Mouse (Mus musculus) midbrain, embryonic 11.5 days (tissue): ENCODE measurements around the gene Nr2f6. TPM values are rescaled to one million over a fixed set of nuclear protein-coding genes. Genes with fewer than 3 reads are reported as not detected.

Experiments used
- ATAC-seq: fragments of 200-750 bp; cut with Nextera tagmentation; 2 replicates; pipeline ENCODE4 v1.8.0; 2017; ENCODE audit warnings: moderate TSS enrichment, moderate library complexity; ENCODE audit not compliant: low FRiP score
- DNase-seq: peaks from one replicate; pipeline ENCODE4 v3.0.0; 2015; ENCODE audit warnings: low spot score; ENCODE audit errors: missing footprints
- H3K27ac ChIP-seq: fragments of 300-500 bp; sonication (generic); 2 replicates; pipeline ENCODE4 v1.5.1; 2014; ENCODE audit warnings: low read depth, low read length
- H3K27me3 ChIP-seq: fragments of 300-500 bp; sonication (generic); 2 replicates; pipeline ENCODE4 v1.6.1; 2014; ENCODE audit warnings: mild to moderate bottlenecking, low read length, moderate library complexity, mixed read lengths; ENCODE audit not compliant: control insufficient read depth, insufficient read depth
- H3K36me3 ChIP-seq: fragments of 300-500 bp; sonication (generic); 2 replicates; pipeline ENCODE4 v1.6.1; 2014; ENCODE audit warnings: mild to moderate bottlenecking, low read length, moderate library complexity, mixed read lengths; ENCODE audit not compliant: control insufficient read depth, insufficient read depth
- H3K4me1 ChIP-seq: fragments of 300-500 bp; sonication (generic); 2 replicates; pipeline ENCODE4 v1.6.1; 2014; ENCODE audit warnings: low read length; ENCODE audit not compliant: control insufficient read depth, insufficient read depth
- H3K4me2 ChIP-seq: fragments of 300-500 bp; sonication (generic); 2 replicates; pipeline ENCODE4 v1.6.1; 2014; ENCODE audit warnings: mild to moderate bottlenecking, moderate library complexity
- H3K4me3 ChIP-seq: fragments of 300-500 bp; sonication (generic); 2 replicates; pipeline ENCODE4 v1.5.1; 2014; ENCODE audit warnings: low read depth, low read length
- H3K9ac ChIP-seq: fragments of 300-500 bp; sonication (generic); 2 replicates; pipeline ENCODE4 v1.6.1; 2014; ENCODE audit warnings: low read length
- H3K9me3 ChIP-seq: fragments of 300-500 bp; sonication (generic); 2 replicates; pipeline ENCODE4 v1.6.1; 2016; ENCODE audit warnings: low read length; ENCODE audit not compliant: control insufficient read depth
- WGBS: fragments of 180-500 bp; shearing (Covaris S2); extraction: QIAGEN DNeasy Blood & Tissue Kit; methylation state at CpG from one replicate; pipeline ENCODE4 v1.1.7; 2014; 5-methylcytosine and 5-hydroxymethylcytosine counted together
- polyA plus RNA-seq: library from polyadenylated mRNA; unstranded; fragments of >200 nt; fragmentation: Nextera tagmentation; extraction: Ambion mirVana; gene quantifications from 2 replicates; pipeline ENCODE4 v1.2.1, GENCODE M21; 2014

The Nr2f6 gene
- polyA plus RNA-seq, 1 experiment from 2014 or later = 73.0 TPM

GRCm38 (mm10) chr8:71395071-71395470, 13.3 kb upstream of the Nr2f6 start:
- H3K27ac ChIP-seq = no peak overlapping the region
- WGBS = 86% methylated on average over 10 of the region's 10 CpGs
- ATAC-seq (no peak), DNase-seq (no peak)
- H3K9me3 ChIP-seq = no peaks in the 10 kb centered on the region
- no peak overlapping the region for H3K4me2 ChIP-seq
- H3K9ac ChIP-seq = no peak overlapping the region
- no peaks in the 10 kb centered on the region for H3K27me3 ChIP-seq
- H3K36me3 ChIP-seq = no peaks in the 10 kb centered on the region
- no peak overlapping the region for H3K4me3 ChIP-seq
- peaks cover 9% of the 10 kb centered on the region for H3K4me1 ChIP-seq

- DNase-seq (no peak), ATAC-seq (no peak)
- Histone ChIP-seq H3K27ac (no peak overlapping the region), H3K4me2 (no peak overlapping the region), H3K4me1 (peaks cover 9% of the 10 kb centered on the region), H3K27me3 (no peaks in the 10 kb centered on the region), H3K9ac (no peak overlapping the region), H3K36me3 (no peaks in the 10 kb centered on the region), H3K4me3 (no peak overlapping the region), H3K9me3 (no peaks in the 10 kb centered on the region)
- WGBS = 79% methylated on average over 7 of the region's 7 CpGs
Observed at GRCm38 (mm10) chr8:71394481-71394880, 12.7 kb upstream of the Nr2f6 start.

- Histone ChIP-seq H3K27ac (no peak overlapping the region), H3K36me3 (no peaks in the 10 kb centered on the region), H3K9me3 (no peaks in the 10 kb centered on the region), H3K4me1 (peaks cover 9% of the 10 kb centered on the region), H3K4me3 (no peak overlapping the region), H3K27me3 (no peaks in the 10 kb centered on the region), H3K9ac (no peak overlapping the region), H3K4me2 (no peak overlapping the region)
- DNase-seq = no peak
- 4% methylated on average over 3 of the region's 3 CpGs for WGBS
- ATAC-seq = no peak
Observed at GRCm38 (mm10) chr8:71392871-71393270, 11.1 kb upstream of the Nr2f6 start.

- 66% methylated on average over 5 of the region's 5 CpGs for WGBS
- peaks cover 6% of the 10 kb centered on the region for H3K4me1 ChIP-seq
- H3K27me3 ChIP-seq = no peaks in the 10 kb centered on the region
- H3K36me3 ChIP-seq = no peaks in the 10 kb centered on the region
- ATAC-seq (no peak), DNase-seq (no peak)
- no peak overlapping the region for H3K4me2 ChIP-seq
- no peaks in the 10 kb centered on the region for H3K9me3 ChIP-seq
- no peak overlapping the region for H3K27ac ChIP-seq
- no peak overlapping the region for H3K4me3 ChIP-seq
- no peak overlapping the region for H3K9ac ChIP-seq
Observed at GRCm38 (mm10) chr8:71392391-71392790, 10.6 kb upstream of the Nr2f6 start.

DNA sequence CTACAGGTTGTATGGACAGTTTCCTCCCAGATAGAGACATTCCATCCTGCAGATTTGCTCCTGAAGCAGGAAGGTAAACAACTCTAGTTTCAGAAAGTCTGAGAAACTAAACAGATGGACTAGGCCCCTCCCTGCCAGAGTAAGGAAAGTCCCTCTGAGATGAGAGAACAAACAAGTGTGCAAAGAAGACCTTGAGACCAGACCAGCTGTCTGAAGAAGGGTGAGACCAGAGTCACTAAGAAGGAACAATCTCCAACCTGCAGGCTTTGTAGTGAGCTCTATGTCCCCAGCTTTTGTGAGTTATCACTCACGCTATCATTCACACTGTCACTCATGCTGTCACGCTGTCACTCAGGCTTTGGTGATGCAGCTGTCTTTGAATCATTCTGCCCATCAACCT, 9.9 kb upstream of the Nr2f6 start:
- WGBS = 85% methylated on average over 2 of the region's 2 CpGs

GRCm38 (mm10) chr8:71388267-71388666, 6.5 kb upstream of the Nr2f6 start:
- Histone ChIP-seq H3K9me3 (no peaks in the 10 kb centered on the region), H3K36me3 (no peaks in the 10 kb centered on the region), H3K27ac (no peak overlapping the region), H3K4me3 (no peak overlapping the region), H3K27me3 (no peaks in the 10 kb centered on the region), H3K4me1 (peaks cover 6% of the 10 kb centered on the region), H3K9ac (no peak overlapping the region), H3K4me2 (no peak overlapping the region)
- no peak for ATAC-seq
- DNase-seq = no peak
- WGBS = 95% methylated on average over 1 of the region's 1 CpGs

More for the DNA sequence above, 9.9 kb upstream of the Nr2f6 start:
- no peak overlapping the region for H3K4me3 ChIP-seq
- ATAC-seq (no peak), DNase-seq (no peak)
- H3K9ac ChIP-seq = no peak overlapping the region
- H3K4me2 ChIP-seq = no peak overlapping the region
- no peaks in the 10 kb centered on the region for H3K27me3 ChIP-seq
- 0 out of 2 replicates have a peak, but pooled peaks cover 3% of the 10 kb centered on the region for H3K4me1 ChIP-seq
- no peaks in the 10 kb centered on the region for H3K9me3 ChIP-seq
- H3K27ac ChIP-seq = no peak overlapping the region
- H3K36me3 ChIP-seq = no peaks in the 10 kb centered on the region

GRCm38 (mm10) chr8:71385212-71385835, 3.6 kb upstream of the Nr2f6 start:
- H3K4me3 ChIP-seq = no peak overlapping the region
- no peak for DNase-seq
- no peak for ATAC-seq

GRCm38 (mm10) chr8:71383860-71384259, 2.1 kb upstream of the Nr2f6 start:
- DNase-seq (peak; percentile 82), ATAC-seq (no peak)
- H3K4me2 ChIP-seq = no peak overlapping the region
- peaks cover 28% of the 10 kb centered on the region for H3K4me1 ChIP-seq
- H3K36me3 ChIP-seq = no peaks in the 10 kb centered on the region
- H3K9ac ChIP-seq = no peak overlapping the region
- peak overlapping the region; percentile 91 for H3K27ac ChIP-seq
- 35% methylated on average over 3 of the region's 3 CpGs for WGBS
- no peaks in the 10 kb centered on the region for H3K27me3 ChIP-seq
- no peaks in the 10 kb centered on the region for H3K9me3 ChIP-seq
- H3K4me3 ChIP-seq = no peak overlapping the region

More at GRCm38 (mm10) chr8:71385212-71385835, 3.6 kb upstream of the Nr2f6 start:
- H3K9ac ChIP-seq = no peak overlapping the region
- no peaks in the 10 kb centered on the region for H3K36me3 ChIP-seq
- H3K9me3 ChIP-seq = no peaks in the 10 kb centered on the region
- peaks cover 13% of the 10 kb centered on the region for H3K4me1 ChIP-seq
- 77% methylated on average over 12 of the region's 12 CpGs for WGBS
- H3K27me3 ChIP-seq = no peaks in the 10 kb centered on the region
- no peak overlapping the region for H3K27ac ChIP-seq
- H3K4me2 ChIP-seq = no peak overlapping the region

GRCm38 (mm10) chr8:71383396-71383795, 1.6 kb upstream of the Nr2f6 start:
- no peaks in the 10 kb centered on the region for H3K27me3 ChIP-seq
- no peak overlapping the region; the same call in 1 of the 2 replicates for H3K9ac ChIP-seq
- WGBS = 7% methylated on average over 12 of the region's 12 CpGs
- H3K4me3 ChIP-seq = no peak overlapping the region
- no peaks in the 10 kb centered on the region for H3K9me3 ChIP-seq
- ATAC-seq = no peak
- DNase-seq = peak; percentile 89
- no peaks in the 10 kb centered on the region for H3K36me3 ChIP-seq
- H3K27ac ChIP-seq = peak overlapping the region; percentile 91
- H3K4me1 ChIP-seq = peaks cover 31% of the 10 kb centered on the region
- H3K4me2 ChIP-seq = no peak overlapping the region
